Mouse (Mus musculus) limb, embryonic 13.5 days (tissue): Measurements from ENCODE around the gene Capn3. TPM values are rescaled to one million over a fixed set of nuclear protein-coding genes. Genes with fewer than 3 reads are reported as not detected.

Experiments
- ATAC-seq: fragments of 200-750 bp; cut with Nextera tagmentation; 2 replicates; pipeline ENCODE4 v1.8.0; 2017; ENCODE audit warnings: low read depth, moderate number of reproducible peaks, moderate TSS enrichment; ENCODE audit not compliant: low FRiP score
- H3K27ac ChIP-seq: fragments of 300-500 bp; sonication (generic); 2 replicates; pipeline ENCODE4 v1.5.1; 2015; ENCODE audit warnings: inconsistent platforms, mild to moderate bottlenecking, moderate library complexity
- H3K27me3 ChIP-seq: fragments of 300-500 bp; sonication (generic); 2 replicates; pipeline ENCODE4 v1.6.1; 2015; ENCODE audit warnings: mild to moderate bottlenecking, inconsistent platforms
- H3K36me3 ChIP-seq: fragments of 300-500 bp; sonication (generic); 2 replicates; pipeline ENCODE4 v1.6.1; 2015; ENCODE audit warnings: inconsistent platforms, mild to moderate bottlenecking, moderate library complexity
- H3K4me1 ChIP-seq: fragments of 300-500 bp; sonication (generic); 2 replicates; pipeline ENCODE4 v1.6.1; 2015; ENCODE audit warnings: inconsistent platforms
- H3K4me2 ChIP-seq: fragments of 300-500 bp; sonication (generic); replicated peaks from 2 replicates; pipeline ENCODE4 v1.6.1; 2015; ENCODE audit warnings: inconsistent platforms, mild to moderate bottlenecking, moderate library complexity
- H3K4me3 ChIP-seq: fragments of 300-500 bp; sonication (generic); 2 replicates; pipeline ENCODE4 v1.5.1; 2015; ENCODE audit warnings: moderate library complexity, mild to moderate bottlenecking, inconsistent platforms
- H3K9ac ChIP-seq: fragments of 300-500 bp; sonication (generic); 2 replicates; pipeline ENCODE4 v1.6.1; 2015; ENCODE audit warnings: mild to moderate bottlenecking, inconsistent platforms
- H3K9me3 ChIP-seq: fragments of 300-500 bp; sonication (generic); 2 replicates; pipeline ENCODE4 v1.6.1; 2016; ENCODE audit warnings: inconsistent platforms
- WGBS: fragments of 180-500 bp; shearing (Covaris S2); methylation state at CpG from one replicate; pipeline ENCODE4 v1.1.7; 2015; 5-methylcytosine and 5-hydroxymethylcytosine counted together
- polyA plus RNA-seq: library from polyadenylated mRNA; unstranded; fragments of >200 nt; fragmentation: Nextera tagmentation; extraction: Ambion mirVana; gene quantifications from 2 replicates; pipeline ENCODE4 v1.2.1, GENCODE M21; 2015

The Capn3 gene
- polyA plus RNA-seq, 1 experiment from 2014 or later = 2.7 TPM

DNA sequence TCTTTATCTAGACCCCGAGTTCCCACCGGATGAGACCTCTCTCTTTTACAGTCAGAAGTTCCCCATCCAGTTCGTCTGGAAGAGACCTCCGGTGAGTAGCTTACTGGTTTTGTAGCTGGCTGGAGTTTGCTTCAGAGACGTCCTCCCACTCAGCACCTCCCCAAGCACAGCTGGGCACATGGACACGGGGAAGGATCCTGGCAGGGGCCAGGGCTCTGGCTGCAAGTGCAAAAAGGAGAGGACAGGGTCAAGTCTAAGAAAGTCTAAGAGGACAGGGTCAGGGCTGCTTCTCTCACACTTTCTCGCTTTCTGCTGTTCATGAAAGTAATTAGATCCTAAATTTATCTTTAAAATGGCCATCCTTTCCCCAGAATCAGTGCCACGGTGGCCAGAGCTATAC is 8.3 kb downstream of the Capn3 start:
- Histone ChIP-seq H3K9ac (no peak overlapping the region), H3K4me2 (no peak overlapping the region), H3K27me3 (no peaks in the 10 kb centered on the region), H3K4me3 (no peak overlapping the region), H3K4me1 (no peaks in the 10 kb centered on the region), H3K27ac (no peak overlapping the region), H3K9me3 (no peaks in the 10 kb centered on the region), H3K36me3 (no peaks in the 10 kb centered on the region)
- 75% methylated on average over 8 of the region's 8 CpGs for WGBS
- no peak for ATAC-seq

DNA sequence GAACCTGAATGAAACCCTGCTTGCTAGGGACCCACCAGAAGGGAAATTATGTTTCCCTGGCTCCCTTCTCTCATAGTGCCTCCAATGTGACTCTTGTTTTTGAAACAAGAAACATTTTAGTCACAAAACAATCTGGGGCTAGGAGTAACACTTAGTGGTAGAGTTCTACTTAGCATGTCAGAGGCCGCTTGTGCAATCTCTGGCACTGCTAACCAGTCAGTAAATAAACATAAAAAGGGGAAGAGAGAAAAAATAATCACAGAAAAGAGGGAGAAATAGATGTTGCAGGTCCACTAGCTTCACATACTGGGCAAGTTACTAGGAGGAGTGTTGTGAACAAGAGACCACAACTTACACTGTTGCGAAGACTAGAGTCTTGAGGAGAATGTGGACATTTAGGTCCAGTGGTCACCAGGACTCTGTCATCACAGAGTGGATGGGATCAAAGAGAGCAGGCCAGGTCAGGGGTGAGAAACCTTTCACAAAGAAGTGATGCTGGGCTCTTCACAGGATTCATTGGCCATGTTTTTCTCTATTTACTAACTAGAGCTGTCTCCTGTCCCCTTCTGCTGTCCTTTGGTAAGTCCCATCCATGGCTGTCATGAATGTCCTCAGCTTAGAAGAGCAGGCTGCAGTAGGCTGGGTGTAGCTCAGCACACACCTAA is 9.0 kb downstream of the Capn3 start:
- Histone ChIP-seq H3K4me1 (no peaks in the 10 kb centered on the region), H3K27ac (no peak overlapping the region), H3K4me2 (no peak overlapping the region), H3K9me3 (no peaks in the 10 kb centered on the region), H3K36me3 (no peaks in the 10 kb centered on the region), H3K27me3 (no peaks in the 10 kb centered on the region), H3K9ac (no peak overlapping the region), H3K4me3 (no peak overlapping the region)
- WGBS = 90% methylated on average over 2 of the region's 2 CpGs
- ATAC-seq = no peak

DNA sequence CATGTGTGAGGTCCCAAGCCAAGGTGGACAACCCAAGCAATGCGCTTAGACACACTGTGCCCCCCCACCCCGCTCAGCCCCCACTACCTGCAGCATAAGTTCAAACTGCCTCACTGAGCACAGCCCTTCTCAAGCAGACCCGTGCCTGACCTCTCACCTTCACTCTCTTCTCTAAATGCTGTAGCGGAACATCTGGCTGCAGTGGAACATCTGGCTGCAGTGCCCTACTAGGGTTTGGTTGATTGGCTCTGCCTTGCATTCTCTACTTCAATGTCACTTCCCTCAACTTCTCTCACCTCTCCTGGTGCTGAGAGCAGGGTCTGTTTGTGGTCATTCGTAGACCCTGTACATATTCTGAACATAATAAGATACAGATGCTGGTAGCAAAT is 9.6 kb downstream of the Capn3 start:
- Histone ChIP-seq H3K4me3 (no peak overlapping the region), H3K4me2 (no peak overlapping the region), H3K9ac (no peak overlapping the region), H3K4me1 (no peaks in the 10 kb centered on the region), H3K27ac (no peak overlapping the region), H3K9me3 (no peaks in the 10 kb centered on the region), H3K36me3 (no peaks in the 10 kb centered on the region), H3K27me3 (no peaks in the 10 kb centered on the region)
- WGBS = 65% methylated on average over 5 of the region's 5 CpGs
- no peak for ATAC-seq

DNA sequence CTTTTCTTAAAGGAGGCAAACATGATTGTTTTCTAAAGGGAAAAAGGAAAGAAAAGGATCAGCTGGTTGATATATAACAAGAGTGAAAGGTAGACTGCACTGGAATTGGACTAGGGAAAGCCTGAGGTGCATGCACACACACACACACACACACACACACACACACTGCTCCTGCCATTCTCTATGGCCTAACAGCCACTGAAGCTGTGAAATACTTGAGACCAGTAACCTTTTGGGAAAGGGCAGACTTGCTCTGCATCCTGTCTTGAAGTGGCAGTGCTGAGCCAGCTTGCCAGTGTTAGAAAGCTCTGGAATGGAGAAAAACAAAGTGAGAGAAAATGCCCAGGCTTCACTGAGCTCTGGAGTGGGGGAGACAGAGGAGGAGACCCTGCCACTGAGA is 12.2 kb downstream of the Capn3 start:
- no peaks in the 10 kb centered on the region for H3K4me1 ChIP-seq
- no peak overlapping the region for H3K4me3 ChIP-seq
- no peak overlapping the region for H3K4me2 ChIP-seq
- H3K27ac ChIP-seq = no peak overlapping the region
- no peak for ATAC-seq
- no peaks in the 10 kb centered on the region for H3K27me3 ChIP-seq
- no peak overlapping the region for H3K9ac ChIP-seq
- H3K9me3 ChIP-seq = no peaks in the 10 kb centered on the region
- H3K36me3 ChIP-seq = no peaks in the 10 kb centered on the region

DNA sequence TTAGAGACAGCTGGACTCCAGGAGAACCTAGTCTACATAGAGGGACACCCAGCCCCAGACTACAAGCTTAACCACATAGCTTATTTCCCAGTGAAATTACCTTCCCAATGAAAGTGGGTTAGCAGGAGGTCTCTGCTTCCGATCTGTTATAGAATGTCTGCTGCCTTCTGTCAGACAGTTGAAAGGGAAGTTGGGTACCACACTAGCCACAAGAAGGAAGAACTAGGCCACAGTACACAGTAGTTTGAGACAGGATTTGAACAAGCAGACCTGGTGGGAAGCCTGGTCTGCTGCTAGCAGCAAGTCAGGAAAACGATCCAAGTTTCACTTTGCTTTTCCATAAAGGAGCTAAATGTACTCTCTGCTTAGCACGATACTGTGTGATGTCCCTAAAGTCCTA is 13.4 kb downstream of the Capn3 start:
- Histone ChIP-seq H3K9ac (no peak overlapping the region), H3K36me3 (no peaks in the 10 kb centered on the region), H3K27me3 (no peaks in the 10 kb centered on the region), H3K27ac (no peak overlapping the region), H3K9me3 (no peaks in the 10 kb centered on the region), H3K4me3 (no peak overlapping the region), H3K4me1 (no peaks in the 10 kb centered on the region), H3K4me2 (no peak overlapping the region)
- ATAC-seq = no peak
- 84% methylated on average over 3 of the region's 3 CpGs for WGBS

DNA sequence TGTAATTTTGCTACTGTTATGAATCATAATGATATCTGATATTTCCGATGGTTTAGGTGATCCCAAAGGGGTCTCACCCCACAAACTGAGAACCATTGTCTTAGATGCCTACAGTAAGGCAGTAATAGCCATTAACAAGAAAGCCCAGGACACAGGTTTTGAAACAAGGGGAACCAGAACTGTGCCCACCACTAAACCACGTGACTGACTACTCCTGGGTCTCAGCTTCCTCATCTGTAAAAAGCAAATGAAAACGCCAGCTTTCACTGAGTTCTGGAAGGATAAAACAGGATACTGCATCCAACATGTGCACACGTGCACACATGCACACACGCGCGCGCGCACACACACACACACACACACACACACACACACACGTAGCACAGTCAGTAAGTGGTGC is 13.9 kb downstream of the Capn3 start:
- H3K9me3 ChIP-seq = no peaks in the 10 kb centered on the region
- H3K9ac ChIP-seq = no peak overlapping the region
- WGBS = 83% methylated on average over 10 of the region's 10 CpGs
- no peak overlapping the region for H3K27ac ChIP-seq
- H3K4me1 ChIP-seq = no peaks in the 10 kb centered on the region
- no peaks in the 10 kb centered on the region for H3K36me3 ChIP-seq
- H3K4me3 ChIP-seq = no peak overlapping the region
- H3K27me3 ChIP-seq = no peaks in the 10 kb centered on the region
- H3K4me2 ChIP-seq = no peak overlapping the region
- ATAC-seq = no peak

DNA sequence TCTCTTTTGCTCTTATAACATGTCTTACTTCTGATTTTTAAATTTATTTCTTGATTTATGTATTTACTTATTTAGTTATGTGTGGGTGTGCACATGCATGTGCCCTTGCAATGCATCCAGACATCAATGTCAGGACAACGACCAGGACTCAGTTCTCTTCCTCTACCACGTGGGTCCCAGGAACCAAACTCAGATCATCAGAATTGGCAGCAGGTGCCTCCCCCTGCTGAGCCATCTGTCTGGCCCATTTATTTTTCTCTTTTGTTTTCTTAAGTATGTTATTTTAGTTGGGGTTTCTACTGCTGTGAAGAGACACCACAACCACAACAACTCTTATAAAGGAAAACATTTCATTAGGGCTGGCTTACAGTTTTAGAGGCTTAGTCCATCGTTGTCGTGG is 15.0 kb downstream of the Capn3 start:
- ATAC-seq = no peak
- H3K36me3 ChIP-seq = no peaks in the 10 kb centered on the region
- H3K27me3 ChIP-seq = no peaks in the 10 kb centered on the region
- WGBS = 82% methylated on average over 4 of the region's 4 CpGs
- H3K4me1 ChIP-seq = no peaks in the 10 kb centered on the region
- H3K4me3 ChIP-seq = no peak overlapping the region
- H3K9ac ChIP-seq = no peak overlapping the region
- H3K27ac ChIP-seq = no peak overlapping the region
- no peak overlapping the region for H3K4me2 ChIP-seq
- no peaks in the 10 kb centered on the region for H3K9me3 ChIP-seq

DNA sequence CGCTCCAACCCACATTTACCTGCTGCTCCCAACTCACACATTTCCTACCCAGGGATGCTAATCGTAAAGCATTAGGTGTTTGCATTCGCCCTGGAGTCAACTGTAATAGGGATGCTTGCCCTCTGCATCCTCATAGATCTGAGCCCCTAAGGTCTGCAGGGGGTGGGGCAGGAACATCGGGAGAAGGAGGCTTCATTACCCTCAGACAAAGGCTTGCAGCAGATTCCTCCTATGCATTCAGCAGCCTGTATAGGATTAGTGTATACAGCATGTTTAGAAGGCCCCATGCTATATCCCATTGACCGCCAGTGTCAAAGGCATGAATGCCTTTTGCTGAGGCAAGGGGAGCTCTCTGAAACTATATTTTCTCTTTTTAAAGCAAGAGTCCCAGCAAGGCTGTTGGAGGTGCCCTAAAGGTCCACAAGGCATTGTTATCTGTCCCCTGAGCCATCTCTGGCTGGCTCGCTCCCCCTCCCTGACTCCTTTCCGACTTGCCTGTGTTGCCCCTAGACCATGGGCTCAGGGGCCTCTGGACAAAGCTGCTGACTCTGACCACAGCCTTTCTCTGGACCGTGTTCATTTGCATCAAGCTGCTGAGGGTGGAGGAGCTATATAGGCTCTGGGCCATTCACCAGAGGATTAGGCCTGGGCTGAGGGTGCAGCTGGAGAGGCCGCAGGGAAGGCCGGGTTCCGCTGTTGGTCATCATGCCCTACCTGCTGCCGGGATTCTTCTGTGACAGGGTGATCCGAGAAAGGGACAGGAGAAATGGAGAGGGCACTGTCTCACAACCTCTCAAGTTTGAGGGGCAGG is 20.7 kb downstream of the Capn3 start:
- Histone ChIP-seq H3K4me3 (no peak overlapping the region), H3K4me1 (no peaks in the 10 kb centered on the region), H3K9me3 (no peaks in the 10 kb centered on the region), H3K36me3 (no peaks in the 10 kb centered on the region), H3K4me2 (no peak overlapping the region), H3K27ac (no peak overlapping the region), H3K27me3 (no peaks in the 10 kb centered on the region), H3K9ac (no peak overlapping the region)
- no peak for ATAC-seq
- WGBS = 77% methylated on average over 13 of the region's 13 CpGs

DNA sequence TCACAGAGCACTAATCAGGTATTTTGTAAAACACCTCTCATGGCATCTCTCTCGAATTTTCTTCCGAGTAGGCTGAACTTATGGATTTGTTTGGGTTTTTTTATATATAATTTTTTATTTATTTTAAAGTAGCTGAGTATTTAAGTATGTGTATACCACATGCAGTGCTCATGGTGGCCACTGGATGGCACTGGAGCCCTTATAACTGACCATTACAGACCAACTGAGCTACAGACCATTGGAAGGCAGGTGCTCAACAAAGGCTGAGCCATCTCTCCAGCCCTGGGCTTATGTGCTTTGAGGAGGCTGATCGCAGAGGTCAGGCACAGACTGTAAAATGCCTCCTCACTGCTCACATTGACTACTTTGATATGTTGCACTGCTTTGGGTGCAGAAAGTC is 22.8 kb downstream of the Capn3 start:
- H3K4me1 ChIP-seq = peaks cover 9% of the 10 kb centered on the region
- no peaks in the 10 kb centered on the region for H3K36me3 ChIP-seq
- no peak overlapping the region for H3K27ac ChIP-seq
- H3K9me3 ChIP-seq = no peaks in the 10 kb centered on the region
- 58% methylated on average over 3 of the region's 3 CpGs for WGBS
- H3K27me3 ChIP-seq = no peaks in the 10 kb centered on the region
- H3K4me2 ChIP-seq = no peak overlapping the region
- no peak overlapping the region for H3K9ac ChIP-seq
- ATAC-seq = no peak
- H3K4me3 ChIP-seq = no peak overlapping the region

DNA sequence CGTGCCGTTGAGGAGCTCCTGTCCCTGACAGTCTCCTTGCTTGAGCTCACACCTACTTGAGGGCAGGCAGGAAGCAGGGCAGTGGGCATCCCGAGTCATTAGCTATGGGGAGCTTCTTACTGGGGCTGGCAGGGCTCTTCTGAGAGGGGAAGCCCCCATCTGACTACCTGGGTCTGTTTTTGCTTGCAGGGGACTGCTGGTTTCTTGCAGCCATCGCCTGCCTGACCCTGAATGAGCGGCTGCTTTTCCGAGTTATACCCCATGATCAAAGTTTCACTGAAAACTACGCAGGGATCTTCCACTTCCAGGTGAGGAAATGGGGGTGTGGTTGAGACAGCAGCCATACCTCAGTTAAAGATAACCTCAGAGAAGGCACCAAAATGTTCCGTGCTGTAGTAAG is 26.1 kb downstream of the Capn3 start:
- no peak overlapping the region for H3K4me3 ChIP-seq
- no peaks in the 10 kb centered on the region for H3K36me3 ChIP-seq
- no peak overlapping the region for H3K9ac ChIP-seq
- H3K4me2 ChIP-seq = no peak overlapping the region
- no peak for ATAC-seq
- no peaks in the 10 kb centered on the region for H3K9me3 ChIP-seq
- WGBS = 61% methylated on average over 8 of the region's 8 CpGs
- H3K4me1 ChIP-seq = peaks cover 9% of the 10 kb centered on the region
- H3K27me3 ChIP-seq = no peaks in the 10 kb centered on the region
- H3K27ac ChIP-seq = no peak overlapping the region

DNA sequence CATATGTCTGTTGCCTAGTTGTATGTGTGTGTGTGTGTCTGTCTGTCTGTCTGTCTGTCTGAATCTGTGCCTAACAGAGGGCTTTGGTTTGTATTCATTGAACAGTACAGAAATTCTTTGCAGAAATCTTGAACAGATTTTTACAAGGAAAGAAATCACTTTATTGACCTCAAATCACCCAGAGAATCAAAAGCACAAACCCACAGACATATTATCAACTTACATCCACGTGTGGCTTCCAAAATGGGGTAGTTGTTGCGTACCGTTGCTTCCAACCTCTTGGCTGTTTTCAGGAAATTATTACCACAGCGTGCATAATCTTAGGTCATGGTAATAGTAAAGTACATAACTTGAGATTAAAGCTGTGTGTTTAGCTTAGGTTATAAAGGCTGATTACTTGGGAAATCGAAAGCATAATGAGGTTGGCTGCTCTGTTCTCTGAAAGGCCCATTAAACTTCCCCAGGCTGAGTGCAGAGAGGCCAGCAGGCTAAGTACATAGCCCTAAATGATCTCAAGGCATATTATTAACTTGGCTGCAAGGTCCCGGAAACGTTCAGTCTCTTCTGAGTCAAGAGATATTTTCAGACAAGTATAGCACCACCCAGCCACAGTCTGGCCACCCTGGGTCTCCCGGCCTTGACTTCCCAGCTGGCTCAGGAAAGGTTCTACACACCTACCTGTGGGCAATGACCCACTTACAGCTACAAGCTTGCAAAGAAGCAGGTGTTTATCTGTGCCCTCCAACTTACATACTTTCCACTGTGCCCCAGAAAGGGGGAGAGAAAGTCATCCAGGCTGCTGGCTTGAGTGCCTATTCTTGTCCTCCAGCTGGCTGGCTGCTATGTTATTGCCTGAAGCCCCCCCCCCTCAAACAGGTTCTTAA is 26.9 kb downstream of the Capn3 start:
- peaks cover 9% of the 10 kb centered on the region for H3K4me1 ChIP-seq
- H3K4me2 ChIP-seq = no peak overlapping the region
- no peak for ATAC-seq
- H3K9me3 ChIP-seq = no peaks in the 10 kb centered on the region
- WGBS = 52% methylated on average over 8 of the region's 8 CpGs
- no peak overlapping the region for H3K4me3 ChIP-seq
- H3K27ac ChIP-seq = no peak overlapping the region
- no peak overlapping the region for H3K9ac ChIP-seq
- no peaks in the 10 kb centered on the region for H3K36me3 ChIP-seq
- H3K27me3 ChIP-seq = no peaks in the 10 kb centered on the region

DNA sequence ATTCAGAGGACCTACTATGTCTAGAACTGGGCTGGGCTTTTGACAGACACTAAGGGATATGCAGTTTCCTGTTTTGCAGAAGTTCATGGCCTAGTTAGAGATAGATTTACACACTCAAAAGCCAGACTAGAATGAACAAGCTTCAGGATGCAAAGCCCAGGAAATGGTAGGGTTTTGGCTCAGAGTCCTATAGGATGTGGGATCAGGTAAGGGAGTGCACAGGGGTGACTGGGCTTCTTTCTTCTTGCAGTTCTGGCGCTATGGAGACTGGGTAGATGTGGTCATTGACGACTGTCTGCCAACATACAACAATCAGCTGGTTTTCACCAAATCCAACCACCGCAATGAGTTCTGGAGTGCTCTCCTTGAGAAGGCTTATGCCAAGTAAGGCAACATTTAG is 28.4 kb downstream of the Capn3 start:
- no peak for ATAC-seq
- 88% methylated on average over 3 of the region's 3 CpGs for WGBS

More for the DNA sequence above, 28.4 kb downstream of the Capn3 start:
- H3K9me3 ChIP-seq = no peaks in the 10 kb centered on the region
- no peaks in the 10 kb centered on the region for H3K36me3 ChIP-seq
- H3K4me1 ChIP-seq = peaks cover 9% of the 10 kb centered on the region
- no peak overlapping the region for H3K27ac ChIP-seq
- no peak overlapping the region for H3K4me2 ChIP-seq
- no peak overlapping the region for H3K4me3 ChIP-seq
- no peak overlapping the region for H3K9ac ChIP-seq
- no peaks in the 10 kb centered on the region for H3K27me3 ChIP-seq
